Mouse (Mus musculus) stomach, adult 2 months (tissue): Measurements from ENCODE around the gene Rbbp5. TPM values are rescaled to one million over a fixed set of nuclear protein-coding genes. Genes with fewer than 3 reads are reported as not detected.

Experiments used
- polyA plus RNA-seq: library from polyadenylated mRNA; depleted of rRNA; stranded (reverse); fragments of >200 nt; gene quantifications from 2 replicates; pipeline ENCODE4 v1.2.3, GENCODE M21; 2012; rRNA removed

Gene Rbbp5
- 2.2 and 3.3 TPM in 2 replicates for polyA plus RNA-seq

GRCm38 (mm10) chr1:132476928-132477691 is at the start of gene Rbbp5:
Rbbp5 (plus strand) TSS chr1:132477365.

DNA sequence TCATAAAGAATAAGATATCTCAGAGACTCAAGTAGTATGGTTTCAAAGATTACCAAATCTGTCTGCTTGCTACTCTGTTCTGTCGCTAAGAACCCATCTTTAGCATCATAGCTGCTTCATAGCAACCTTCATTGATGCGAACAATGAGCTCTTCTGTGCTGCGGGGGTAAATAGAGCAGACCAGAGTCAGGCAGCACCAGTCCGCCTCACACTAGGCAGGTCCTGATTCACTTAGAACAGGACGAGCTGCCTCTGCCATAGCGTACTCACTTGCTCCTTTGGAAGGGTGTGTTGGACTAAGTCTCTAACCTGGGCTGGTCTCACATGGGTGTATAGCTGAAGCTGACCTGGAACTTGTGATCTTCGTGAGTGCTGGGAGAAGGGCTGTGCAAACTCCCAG is 28.9 kb downstream of the Rbbp5 start, which contains the start of gene Tmem81:
TSS of gene Tmem81 (plus strand) at position 173 of the 400 bp plus-strand sequence.

GRCm38 (mm10) chr1:132542762-132543306 is 65.7 kb downstream of the Rbbp5 start, which contains the start of gene Cntn2:
Cntn2 (minus strand) TSS chr1:132543256.

Other genes with a start within 250 kb of the Rbbp5 start
- not detected in 2 replicates for gene Gm10188, start 247.6 kb upstream of the Rbbp5 start, polyA plus RNA-seq
- 0.83 and 0.87 TPM in 2 replicates for gene Klhdc8a, start 178.7 kb upstream of the Rbbp5 start, polyA plus RNA-seq
- gene Nuak2, start 161.2 kb upstream of the Rbbp5 start, polyA plus RNA-seq = 2.5 and 2.8 TPM in 2 replicates
- 4.5 and 6.3 TPM in 2 replicates for gene Tmcc2, start 86.1 kb upstream of the Rbbp5 start, polyA plus RNA-seq
- gene Dstyk, start 59.8 kb upstream of the Rbbp5 start, polyA plus RNA-seq = 3.3 and 3.7 TPM in 2 replicates
- 0.54 and 1.2 TPM in 2 replicates for gene Tmem81, start 28.9 kb downstream of the Rbbp5 start, polyA plus RNA-seq
- gene Cntn2, start 65.9 kb downstream of the Rbbp5 start, polyA plus RNA-seq = 0.06 TPM in 2 replicates